Mouse (Mus musculus) embryonic facial prominence, embryonic 10.5 days (tissue): Measurements from ENCODE around the gene Pkp1. TPM values are rescaled to one million over a fixed set of nuclear protein-coding genes. Genes with fewer than 3 reads are reported as not detected.
A peak's percentile ranks its signal among the peaks of the same experiment; 100 is the strongest.

Source experiments
- DNase-seq: peaks from one replicate; pipeline ENCODE4 v3.0.0-alpha.2; 2017; ENCODE audit warnings: low spot score
- H3K27ac ChIP-seq: fragments of 300-500 bp; sonication (generic); replicated peaks from 2 replicates; pipeline ENCODE4 v1.5.1; 2016; ENCODE audit warnings: mild to moderate bottlenecking
- H3K27me3 ChIP-seq: fragments of 300-500 bp; sonication (generic); replicated peaks from 2 replicates; pipeline ENCODE4 v1.6.1; 2016; ENCODE audit warnings: low read depth, mild to moderate bottlenecking; ENCODE audit not compliant: poor library complexity, severe bottlenecking
- H3K36me3 ChIP-seq: fragments of 300-500 bp; sonication (generic); replicated peaks from 2 replicates; pipeline ENCODE4 v1.6.1; 2016; ENCODE audit warnings: mild to moderate bottlenecking, moderate library complexity
- H3K4me1 ChIP-seq: fragments of 300-500 bp; sonication (generic); 2 replicates; pipeline ENCODE4 v1.6.1; 2016
- H3K4me3 ChIP-seq: fragments of 300-500 bp; sonication (generic); 2 replicates; pipeline ENCODE4 v1.5.1; 2016; ENCODE audit warnings: mild to moderate bottlenecking, moderate library complexity
- H3K9me3 ChIP-seq: fragments of 300-500 bp; sonication (generic); 2 replicates; pipeline ENCODE4 v1.6.1; 2016; ENCODE audit warnings: mild to moderate bottlenecking
- WGBS: fragments of 180-500 bp; shearing (Covaris S2); methylation state at CpG from one replicate; pipeline ENCODE4 v1.1.7; 2016; 5-methylcytosine and 5-hydroxymethylcytosine counted together
- polyA plus RNA-seq: library from polyadenylated mRNA; unstranded; fragments of >200 nt; fragmentation: Nextera tagmentation; extraction: Ambion mirVana; gene quantifications from 2 replicates; pipeline ENCODE4 v1.2.1, GENCODE M21; 2016

The Pkp1 gene
- polyA plus RNA-seq, 1 experiment from 2014 or later, result 0.25 TPM

DNA sequence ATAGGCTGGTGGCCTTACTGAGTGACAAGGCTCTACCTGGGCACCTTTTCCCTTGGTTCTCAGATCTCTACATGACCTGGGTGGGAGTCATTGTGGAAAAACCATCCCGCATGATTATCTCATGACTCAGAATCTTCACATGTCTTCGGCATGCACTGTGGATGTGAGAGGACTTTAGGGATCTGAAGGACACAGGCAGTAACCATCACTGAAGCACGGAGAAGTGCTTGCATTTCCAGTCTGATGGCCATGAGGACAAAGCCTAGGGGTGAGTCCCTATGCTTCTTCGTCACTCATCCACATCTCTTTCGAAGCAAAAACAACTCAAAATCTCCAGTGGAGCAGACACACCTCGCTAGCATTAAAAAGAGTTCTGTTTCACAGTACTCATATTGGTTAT is 19.7 kb downstream of the Pkp1 start:
- Histone ChIP-seq H3K27me3 (0 out of 2 replicates have a peak, but pooled peaks cover 5% of the 10 kb centered on the region), H3K27ac (no peak overlapping the region), H3K4me1 (0 out of 2 replicates have a peak, but pooled peaks cover 2% of the 10 kb centered on the region), H3K4me3 (no peak overlapping the region), H3K36me3 (no peaks in the 10 kb centered on the region), H3K9me3 (no peaks in the 10 kb centered on the region)
- no peak for DNase-seq
- WGBS, result 89% methylated on average over 6 of the region's 6 CpGs

- Histone ChIP-seq H3K36me3 (no peaks in the 10 kb centered on the region), H3K27ac (no peak overlapping the region), H3K4me3 (no peak overlapping the region), H3K9me3 (no peaks in the 10 kb centered on the region), H3K4me1 (peaks cover 7% of the 10 kb centered on the region; the same call in 1 of the 2 replicates), H3K27me3 (0 out of 2 replicates have a peak, but pooled peaks cover 4% of the 10 kb centered on the region)
- WGBS, result 94% methylated on average over 4 of the region's 4 CpGs
- DNase-seq, result no peak
Measured at GRCm38 (mm10) chr1:135895367-135895766, 23.6 kb downstream of the Pkp1 start.

DNA sequence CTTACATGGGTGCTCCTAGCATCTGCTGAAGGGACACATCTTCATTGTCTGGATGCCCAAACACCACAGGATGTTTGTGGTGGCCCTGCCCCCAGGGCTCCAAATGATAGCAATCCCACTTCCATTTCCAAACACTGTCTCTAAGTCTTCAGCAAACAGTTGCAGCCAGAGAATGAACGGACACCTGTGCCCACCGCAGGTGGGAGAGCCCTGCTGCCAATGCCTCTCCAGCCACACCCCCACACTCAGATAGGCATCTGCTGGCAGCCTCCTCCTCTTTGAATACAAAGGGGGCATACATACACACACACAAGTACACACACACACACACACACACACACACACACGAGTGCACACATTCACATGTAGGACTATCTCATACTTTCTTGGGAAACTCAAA is 25.6 kb downstream of the Pkp1 start:
- H3K27ac ChIP-seq, result no peak overlapping the region
- peaks cover 14% of the 10 kb centered on the region; the same call in 1 of the 2 replicates for H3K4me1 ChIP-seq
- no peak for DNase-seq
- no peaks in the 10 kb centered on the region for H3K36me3 ChIP-seq
- H3K27me3 ChIP-seq, result peaks cover 6% of the 10 kb centered on the region; the same call in 1 of the 2 replicates
- 80% methylated on average over 3 of the region's 3 CpGs for WGBS
- no peak overlapping the region for H3K4me3 ChIP-seq
- H3K9me3 ChIP-seq, result no peaks in the 10 kb centered on the region

GRCm38 (mm10) chr1:135892764-135893163 is 26.2 kb downstream of the Pkp1 start:
- WGBS, result 78% methylated on average over 6 of the region's 6 CpGs
- DNase-seq, result no peak
- no peak overlapping the region for H3K27ac ChIP-seq
- peaks cover 6% of the 10 kb centered on the region; the same call in 1 of the 2 replicates for H3K27me3 ChIP-seq
- H3K36me3 ChIP-seq, result no peaks in the 10 kb centered on the region
- H3K9me3 ChIP-seq, result no peaks in the 10 kb centered on the region
- peaks cover 14% of the 10 kb centered on the region; the same call in 1 of the 2 replicates for H3K4me1 ChIP-seq
- H3K4me3 ChIP-seq, result no peak overlapping the region

DNA sequence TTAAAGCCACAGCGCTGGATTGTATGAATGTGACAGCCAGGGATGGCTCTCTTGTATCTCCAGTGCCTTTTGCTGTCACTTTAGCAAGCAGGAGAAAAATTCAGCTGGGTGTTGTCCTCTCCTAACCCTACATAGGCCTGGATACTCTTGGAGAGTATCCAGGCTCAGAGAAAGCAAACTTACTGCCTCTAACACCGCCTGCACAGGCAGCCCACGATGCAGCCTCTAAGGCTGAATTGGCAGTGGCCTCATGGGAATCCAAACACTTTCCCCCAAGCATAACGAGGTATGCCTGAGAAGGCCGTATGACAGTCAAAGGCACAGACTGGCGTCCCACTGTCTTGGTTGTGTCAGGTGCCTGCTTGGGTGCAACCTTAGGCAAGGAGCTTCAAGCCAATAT is 26.8 kb downstream of the Pkp1 start:
- Histone ChIP-seq H3K9me3 (no peaks in the 10 kb centered on the region), H3K4me1 (peaks cover 14% of the 10 kb centered on the region; the same call in 1 of the 2 replicates), H3K4me3 (no peak overlapping the region), H3K27ac (no peak overlapping the region), H3K36me3 (no peaks in the 10 kb centered on the region), H3K27me3 (peaks cover 6% of the 10 kb centered on the region; the same call in 1 of the 2 replicates)
- DNase-seq, result no peak
- 76% methylated on average over 6 of the region's 6 CpGs for WGBS

DNA sequence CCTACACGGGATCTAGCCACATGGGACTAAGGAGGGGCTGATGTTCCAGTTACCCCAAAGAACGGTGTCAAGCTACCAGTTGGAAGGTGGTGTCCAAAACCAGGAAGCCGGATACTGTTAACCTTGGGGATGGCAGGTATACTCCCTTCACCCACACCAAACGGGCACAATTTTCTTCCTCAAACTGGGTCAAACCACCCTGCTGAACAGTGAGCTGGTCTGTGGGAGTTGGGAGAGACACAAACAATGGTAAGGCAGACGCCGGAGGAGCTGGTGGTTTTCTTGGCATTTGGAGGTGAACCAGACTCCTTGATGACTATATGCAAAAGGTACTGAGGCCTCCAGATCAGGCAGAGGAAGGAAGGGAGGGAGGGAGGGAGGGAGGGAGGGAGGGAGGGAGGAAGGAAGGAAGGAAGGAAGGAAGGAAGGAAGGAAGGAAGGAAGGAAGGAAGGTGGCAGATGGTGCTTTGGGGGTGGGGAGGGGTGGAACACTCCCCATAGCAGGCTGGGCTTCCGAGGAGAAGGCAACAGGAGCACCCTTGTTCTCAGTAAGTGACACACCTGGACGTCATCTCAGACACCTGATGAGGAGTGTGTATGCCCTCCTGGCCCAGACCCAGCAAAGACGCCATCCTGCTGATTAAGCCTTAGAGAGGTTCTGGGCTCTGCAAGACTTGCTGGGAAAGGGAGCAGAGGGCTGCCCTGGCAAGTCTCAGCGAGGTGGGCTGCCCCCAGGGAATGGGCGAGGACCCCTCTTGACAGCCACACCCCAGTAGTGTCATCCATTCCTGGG is 27.4 kb downstream of the Pkp1 start:
- Histone ChIP-seq H3K36me3 (no peaks in the 10 kb centered on the region), H3K9me3 (no peaks in the 10 kb centered on the region), H3K4me1 (peaks cover 14% of the 10 kb centered on the region; the same call in 1 of the 2 replicates), H3K27me3 (peaks cover 6% of the 10 kb centered on the region; the same call in 1 of the 2 replicates), H3K4me3 (no peak overlapping the region), H3K27ac (no peak overlapping the region)
- DNase-seq, result no peak
- WGBS, result 77% methylated on average over 11 of the region's 11 CpGs

DNA sequence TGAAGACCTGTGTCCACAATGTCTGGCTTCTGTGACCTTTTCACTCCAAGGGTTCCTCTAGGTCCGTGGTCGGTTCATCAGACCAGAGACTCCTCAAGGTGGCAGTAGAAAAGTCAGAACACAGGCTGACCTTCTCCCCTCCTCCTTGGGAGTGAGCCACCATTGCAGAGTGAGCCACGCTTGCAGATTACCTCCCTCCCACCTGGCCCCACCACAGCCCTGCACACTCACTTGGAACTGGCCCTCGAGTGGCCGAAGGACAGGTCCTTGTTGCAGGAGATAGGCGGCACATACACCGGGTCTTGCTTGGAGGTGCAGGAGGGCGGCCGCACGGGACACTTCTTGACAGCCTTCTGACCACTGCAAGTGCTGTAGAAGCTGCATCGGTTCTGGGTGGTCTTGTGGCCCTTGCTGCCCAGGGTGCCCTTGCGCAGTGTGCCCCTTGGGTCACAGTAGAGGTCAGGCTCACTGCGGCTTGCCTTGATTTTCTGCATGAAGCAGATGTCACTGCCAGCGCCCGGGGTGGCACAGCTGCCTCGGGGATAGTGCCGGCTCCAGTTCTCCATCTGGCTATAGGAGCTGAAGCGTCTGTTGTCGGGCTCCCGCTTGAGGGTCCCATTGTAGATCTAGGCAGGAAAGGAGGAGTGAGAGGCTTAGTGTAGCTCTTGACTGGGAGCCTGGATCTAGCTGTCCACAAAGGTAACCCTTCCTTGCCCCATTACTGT is 29.4 kb downstream of the Pkp1 start:
- no peak for DNase-seq
- Histone ChIP-seq H3K4me3 (no peak overlapping the region), H3K27ac (no peak overlapping the region), H3K9me3 (no peaks in the 10 kb centered on the region), H3K27me3 (peaks cover 6% of the 10 kb centered on the region; the same call in 1 of the 2 replicates), H3K36me3 (no peaks in the 10 kb centered on the region), H3K4me1 (peaks cover 14% of the 10 kb centered on the region; the same call in 1 of the 2 replicates)
- 78% methylated on average over 20 of the region's 20 CpGs for WGBS

DNA sequence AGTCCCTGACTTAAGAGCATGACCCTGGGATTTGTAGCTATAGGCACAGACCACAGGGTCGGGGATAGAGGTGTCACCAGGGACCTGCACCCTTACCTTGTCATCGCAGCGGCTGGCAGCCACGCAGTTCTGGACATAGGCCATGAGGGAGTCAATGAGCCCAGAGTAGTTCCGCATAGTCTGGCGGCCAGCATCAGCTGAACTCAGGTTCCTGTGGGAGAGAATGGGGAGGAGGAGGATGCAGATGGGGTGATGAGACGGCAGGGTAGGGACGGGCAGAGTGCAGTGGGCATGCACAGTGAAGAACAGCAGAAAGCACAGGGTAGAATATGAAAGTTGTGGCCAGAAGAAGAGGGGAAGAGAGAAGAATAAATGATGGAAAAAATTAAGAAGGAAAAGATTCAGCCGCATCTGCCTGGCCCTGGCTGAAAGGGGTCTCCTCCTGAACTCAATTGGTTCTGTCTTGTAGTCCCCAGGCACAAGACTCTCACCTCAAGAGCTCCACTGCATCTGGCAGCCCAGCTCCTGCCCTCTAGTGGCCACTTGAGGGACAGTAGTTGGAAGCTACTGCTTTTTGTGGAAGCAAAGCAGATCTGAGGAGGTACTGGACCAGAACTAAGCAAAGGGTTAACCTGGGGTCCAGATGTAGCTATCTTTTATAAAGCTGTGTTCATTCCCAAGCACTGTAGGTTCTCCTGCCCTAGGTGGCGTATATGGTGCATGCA is 36.5 kb downstream of the Pkp1 start:
- H3K9me3 ChIP-seq, result no peaks in the 10 kb centered on the region
- H3K4me3 ChIP-seq, result no peak overlapping the region
- H3K27me3 ChIP-seq, result peaks cover 5% of the 10 kb centered on the region; the same call in 1 of the 2 replicates
- no peak overlapping the region for H3K27ac ChIP-seq
- no peaks in the 10 kb centered on the region for H3K4me1 ChIP-seq
- WGBS, result 72% methylated on average over 10 of the region's 10 CpGs
- no peaks in the 10 kb centered on the region for H3K36me3 ChIP-seq
- peak; percentile 68 for DNase-seq

- DNase-seq, result no peak
- Histone ChIP-seq H3K9me3 (no peaks in the 10 kb centered on the region), H3K4me3 (no peak overlapping the region), H3K4me1 (no peaks in the 10 kb centered on the region), H3K27me3 (peaks cover 3% of the 10 kb centered on the region; the same call in 1 of the 2 replicates), H3K36me3 (no peaks in the 10 kb centered on the region), H3K27ac (no peak overlapping the region)
- 86% methylated on average over 2 of the region's 2 CpGs for WGBS
Measured at GRCm38 (mm10) chr1:135877248-135877647, 41.8 kb downstream of the Pkp1 start.

DNA sequence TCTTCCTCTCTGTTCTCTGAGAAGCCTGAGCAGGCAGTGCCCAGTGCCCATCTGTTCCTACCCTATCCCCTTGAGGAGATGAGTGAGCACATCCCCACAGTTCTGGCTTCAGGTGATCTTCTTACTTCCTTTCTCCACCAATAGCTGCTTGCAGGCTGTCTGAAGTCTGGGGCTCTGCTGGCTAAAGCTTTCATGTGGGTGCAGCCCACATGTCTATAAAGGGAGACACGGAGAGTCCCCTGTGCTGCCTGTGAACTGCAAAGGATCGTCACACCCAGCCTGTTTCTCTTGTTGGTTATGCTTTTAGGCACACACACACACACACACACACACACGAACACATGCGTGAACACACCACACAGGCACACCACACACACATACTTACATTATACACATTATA is 46.0 kb downstream of the Pkp1 start:
- DNase-seq, result no peak
- H3K4me3 ChIP-seq, result no peak overlapping the region
- H3K27me3 ChIP-seq, result no peaks in the 10 kb centered on the region
- no peaks in the 10 kb centered on the region for H3K36me3 ChIP-seq
- no peaks in the 10 kb centered on the region for H3K4me1 ChIP-seq
- WGBS, result 87% methylated on average over 4 of the region's 4 CpGs
- H3K27ac ChIP-seq, result no peak overlapping the region
- H3K9me3 ChIP-seq, result no peaks in the 10 kb centered on the region

GRCm38 (mm10) chr1:135868570-135868969 is 50.4 kb downstream of the Pkp1 start:
- no peaks in the 10 kb centered on the region for H3K4me1 ChIP-seq
- no peak for DNase-seq
- H3K9me3 ChIP-seq, result no peaks in the 10 kb centered on the region
- H3K27ac ChIP-seq, result no peak overlapping the region
- peaks cover 10% of the 10 kb centered on the region for H3K27me3 ChIP-seq
- H3K36me3 ChIP-seq, result no peaks in the 10 kb centered on the region
- no peak overlapping the region for H3K4me3 ChIP-seq
- WGBS, result 91% methylated on average over 6 of the region's 6 CpGs

DNA sequence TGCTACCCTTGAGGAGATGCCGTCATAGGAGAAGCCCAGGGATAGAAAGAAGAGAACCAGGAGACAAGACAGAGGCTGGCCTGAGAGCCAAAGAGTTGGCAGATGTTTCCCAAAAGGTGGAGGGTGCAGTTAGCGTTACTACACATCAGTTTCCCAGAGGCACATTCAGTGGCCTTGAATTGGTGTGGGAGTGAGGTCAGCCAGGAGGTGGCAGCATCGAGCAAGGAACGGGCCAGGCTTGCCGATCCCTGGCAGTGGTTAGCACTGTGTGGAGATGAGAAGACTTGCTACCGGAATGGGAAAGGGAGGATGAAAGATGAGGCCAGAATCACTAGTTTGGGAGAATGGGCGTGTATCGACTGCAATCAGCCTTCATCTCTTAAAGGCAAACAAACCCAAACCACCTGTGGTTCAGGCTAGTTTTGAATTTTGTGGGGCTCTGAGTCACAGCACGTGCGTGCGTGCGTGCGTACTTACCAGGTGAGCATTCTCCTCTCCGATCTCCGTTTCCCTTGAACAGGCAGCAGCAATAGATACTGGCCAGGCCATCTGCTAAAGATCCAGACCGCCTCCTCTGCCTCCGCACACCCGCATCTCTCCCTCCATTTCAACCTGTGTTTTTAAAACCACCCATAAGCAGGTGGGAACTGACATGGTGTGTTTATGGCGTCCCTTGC is 53.4 kb downstream of the Pkp1 start:
- peak; percentile 89 for DNase-seq
- no peaks in the 10 kb centered on the region for H3K36me3 ChIP-seq
- H3K4me3 ChIP-seq, result no peak overlapping the region
- 49% methylated on average over 19 of the region's 19 CpGs for WGBS
- H3K4me1 ChIP-seq, result no peaks in the 10 kb centered on the region
- H3K27ac ChIP-seq, result no peak overlapping the region
- no peaks in the 10 kb centered on the region for H3K9me3 ChIP-seq
- peaks cover 10% of the 10 kb centered on the region for H3K27me3 ChIP-seq
